Mouse (Mus musculus): Measurements from ENCODE around the gene Dvl1. TPM values are rescaled to one million over a fixed set of nuclear protein-coding genes. Genes with fewer than 3 reads are reported as not detected.

Dvl1 gene
- polyA plus RNA-seq, 1 experiment from 2014 or later: 5.0 TPM

DNA sequence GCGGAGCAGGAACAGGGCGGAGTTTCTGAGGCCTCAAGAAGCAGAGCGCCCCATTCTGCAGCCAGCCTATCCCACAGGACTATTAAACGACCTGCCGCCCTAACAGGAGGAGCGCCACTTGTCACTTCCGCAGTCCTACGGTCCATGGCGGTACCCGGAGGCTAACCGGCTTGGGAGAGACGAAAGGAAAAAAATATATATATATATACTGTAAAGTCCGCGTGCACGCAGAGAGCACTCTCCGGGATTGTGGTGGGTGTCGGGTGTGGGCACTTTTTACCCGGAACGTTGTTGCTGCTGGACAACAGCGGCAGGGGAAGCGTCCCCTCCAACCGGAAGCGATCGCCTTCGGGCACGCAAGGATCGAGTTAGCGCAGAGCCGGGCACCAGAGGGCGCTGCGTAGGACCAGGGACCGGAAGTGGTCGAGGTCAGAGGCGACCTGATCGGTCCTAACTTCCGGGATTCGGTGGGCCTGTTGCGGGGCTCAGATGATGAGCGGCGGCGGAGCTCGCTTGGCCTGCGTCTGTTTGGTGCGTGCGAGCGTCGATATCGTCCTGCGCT, 15.9 kb upstream of the Dvl1 start, which contains the start of gene Aurkaip1:
TSS of gene Aurkaip1 (plus strand) at position 68 of the 562 bp plus-strand sequence.
- H3K4me3 ChIP-seq: peak within 1 kb of the TSS; percentile 70
- H3K36me3 ChIP-seq: peaks cover 51% of the 10 kb centered on the region
- H3K27me3 ChIP-seq (ENCODE audit: low read depth, poor library complexity, severe bottlenecking): no peaks in the 10 kb centered on the region
- H3K4me1 ChIP-seq: peaks cover 27% of the 10 kb centered on the region
- no peaks in the 10 kb centered on the region for H3K9me3 ChIP-seq (replicated peaks)
- under 1% methylated on average over 49 of the region's 49 CpGs for WGBS
- DNase-seq (ENCODE audit: low spot score): peak; percentile 96
- peak within 1 kb of the TSS; percentile 88 for H3K27ac ChIP-seq (replicated peaks)

DNA sequence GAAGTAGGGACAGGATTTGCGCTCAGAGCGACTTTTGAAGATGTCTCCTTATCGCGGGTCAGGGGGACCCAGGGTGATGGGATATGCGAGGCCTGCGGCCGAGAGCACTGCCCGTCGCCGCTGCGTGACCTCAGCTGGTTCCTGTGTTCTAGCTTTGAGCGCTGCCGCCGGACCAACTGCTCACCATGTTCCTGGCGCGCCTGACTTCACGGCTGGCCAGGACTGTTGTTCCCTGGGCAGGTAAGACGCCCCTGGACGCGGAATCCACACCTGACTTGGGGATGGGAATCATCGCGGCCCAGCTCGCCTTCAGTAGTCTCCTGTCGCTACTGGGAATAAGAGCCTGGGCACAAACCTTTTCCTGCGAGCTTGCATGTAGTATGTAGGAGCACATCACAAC, 15.4 kb upstream of the Dvl1 start:
- no peak for DNase-seq (ENCODE audit: low spot score)
- Histone ChIP-seq H3K4me3 (peak overlapping the region; percentile 70), H3K27me3 (ENCODE audit: low read depth, poor library complexity, severe bottlenecking) (no peaks in the 10 kb centered on the region), H3K4me1 (peaks cover 27% of the 10 kb centered on the region), H3K9me3 (replicated peaks) (no peaks in the 10 kb centered on the region), H3K36me3 (peaks cover 46% of the 10 kb centered on the region), H3K27ac (replicated peaks) (peak overlapping the region; percentile 88)
- WGBS: 2% methylated on average over 25 of the region's 25 CpGs

DNA sequence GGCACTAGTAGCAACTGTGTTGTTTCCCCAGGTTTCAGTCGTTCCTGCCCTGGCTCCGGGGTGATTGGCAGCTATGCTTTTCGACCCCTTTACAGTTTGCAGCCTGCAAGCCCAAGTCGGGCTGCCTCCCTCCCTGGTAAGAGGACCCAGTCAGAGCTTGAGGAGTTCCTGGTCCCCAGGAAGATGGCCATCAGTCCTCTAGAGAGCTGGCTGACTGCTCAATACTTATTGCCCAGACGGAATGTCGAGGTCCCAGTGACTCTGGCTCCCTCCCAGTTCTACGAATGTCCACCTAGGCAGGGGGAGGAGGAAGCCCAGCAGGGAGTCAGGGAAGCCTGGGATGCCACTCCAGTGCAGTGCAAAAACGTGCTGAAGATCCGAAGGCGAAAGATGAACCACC, 14.9 kb upstream of the Dvl1 start:
- H3K9me3 ChIP-seq (replicated peaks): no peaks in the 10 kb centered on the region
- H3K36me3 ChIP-seq: peaks cover 41% of the 10 kb centered on the region
- H3K27me3 ChIP-seq (ENCODE audit: low read depth, poor library complexity, severe bottlenecking): no peaks in the 10 kb centered on the region
- peak overlapping the region; percentile 70 for H3K4me3 ChIP-seq
- peaks cover 27% of the 10 kb centered on the region for H3K4me1 ChIP-seq
- H3K27ac ChIP-seq (replicated peaks): peak overlapping the region; percentile 88
- 55% methylated on average over 10 of the region's 10 CpGs for WGBS
- DNase-seq (ENCODE audit: low spot score): no peak

DNA sequence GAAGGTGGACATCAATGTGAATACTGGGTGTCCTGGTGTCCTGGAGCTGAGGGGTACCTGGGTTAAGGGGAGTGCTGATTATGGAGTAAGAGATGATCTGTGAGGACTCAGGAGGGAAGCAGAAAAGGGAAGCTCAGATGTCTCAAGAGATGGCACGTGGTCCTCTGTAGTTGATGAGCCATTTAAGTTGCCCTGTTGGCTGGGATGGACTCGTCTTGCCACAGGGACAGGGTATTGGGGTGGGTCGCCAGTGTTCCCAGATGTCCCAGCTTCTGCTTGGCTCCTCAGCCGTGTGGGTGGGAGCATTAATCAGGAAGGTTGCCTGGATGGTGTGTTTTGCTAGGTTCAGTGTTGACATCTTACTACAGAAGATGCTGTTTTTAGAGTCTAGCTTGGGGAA, 14.0 kb upstream of the Dvl1 start:
- no peak for DNase-seq (ENCODE audit: low spot score)
- H3K36me3 ChIP-seq: peaks cover 32% of the 10 kb centered on the region
- peaks cover 27% of the 10 kb centered on the region for H3K4me1 ChIP-seq
- H3K9me3 ChIP-seq (replicated peaks): no peaks in the 10 kb centered on the region
- peak overlapping the region; percentile 22 for H3K4me3 ChIP-seq
- H3K27me3 ChIP-seq (ENCODE audit: low read depth, poor library complexity, severe bottlenecking): no peaks in the 10 kb centered on the region
- 91% methylated on average over 4 of the region's 4 CpGs for WGBS
- no peak overlapping the region for H3K27ac ChIP-seq (replicated peaks)

DNA sequence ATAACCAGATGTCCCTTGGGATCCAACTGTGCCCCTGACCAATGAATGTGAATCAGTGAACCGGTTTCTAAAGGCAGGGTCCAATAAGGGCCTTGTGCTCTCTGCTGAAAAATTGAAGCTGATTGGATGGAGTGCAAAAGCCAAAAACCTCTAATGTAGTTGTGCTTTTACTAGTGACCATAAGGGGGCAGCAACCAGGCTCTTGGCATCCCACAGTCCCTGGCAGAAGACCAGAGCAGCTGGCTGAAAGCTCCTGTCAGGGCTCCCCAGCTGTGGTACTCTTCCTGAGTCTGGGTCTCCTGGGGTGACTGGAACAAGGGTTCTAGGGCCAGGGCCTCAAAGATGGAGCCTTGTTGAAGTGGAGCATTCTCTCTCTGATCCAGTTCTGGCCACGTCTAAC, 13.4 kb upstream of the Dvl1 start:
- no peaks in the 10 kb centered on the region for H3K27me3 ChIP-seq (ENCODE audit: low read depth, poor library complexity, severe bottlenecking)
- no peaks in the 10 kb centered on the region for H3K9me3 ChIP-seq (replicated peaks)
- H3K4me1 ChIP-seq: peaks cover 32% of the 10 kb centered on the region
- DNase-seq (ENCODE audit: low spot score): peak; percentile 75
- 41% methylated on average over 2 of the region's 2 CpGs for WGBS
- peaks cover 28% of the 10 kb centered on the region for H3K36me3 ChIP-seq
- peak overlapping the region; percentile 22; the same call in 1 of the 2 replicates for H3K4me3 ChIP-seq
- no peak overlapping the region; the same call in 1 of the 2 replicates for H3K27ac ChIP-seq (replicated peaks)

DNA sequence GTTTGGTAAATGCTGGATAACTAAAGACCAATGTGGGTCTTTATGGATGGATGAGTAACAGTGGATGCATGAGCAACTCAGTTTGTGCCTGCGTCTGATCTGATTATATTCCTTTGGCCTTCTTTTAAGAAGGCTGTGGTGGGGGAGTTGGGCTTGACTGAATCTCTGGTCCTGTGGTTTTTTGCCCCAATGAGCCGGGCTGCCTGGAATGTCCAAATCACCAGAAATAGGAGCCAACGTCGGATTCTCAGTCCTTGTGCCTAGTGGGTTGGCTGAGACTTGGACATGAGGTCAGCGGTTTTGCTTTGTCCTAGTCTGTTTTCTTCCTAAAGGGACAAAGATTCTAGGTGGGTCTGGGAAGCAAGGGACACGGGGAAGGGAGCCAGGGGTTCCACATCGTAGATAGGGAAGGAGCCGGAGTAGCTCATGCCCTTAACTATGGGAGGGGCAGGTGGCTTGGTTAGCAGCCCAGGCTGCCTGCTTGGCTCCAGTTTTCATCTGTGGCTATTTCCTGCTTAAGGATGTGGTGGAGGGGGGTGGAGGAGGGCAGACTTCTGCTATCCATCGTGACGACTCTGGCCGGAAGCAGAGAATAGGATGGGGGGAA, 9.7 kb upstream of the Dvl1 start:
- Histone ChIP-seq H3K9me3 (replicated peaks) (no peaks in the 10 kb centered on the region), H3K27me3 (ENCODE audit: low read depth, poor library complexity, severe bottlenecking) (peaks cover 24% of the 10 kb centered on the region), H3K4me3 (no peak overlapping the region), H3K27ac (replicated peaks) (no peak overlapping the region), H3K4me1 (peaks cover 51% of the 10 kb centered on the region), H3K36me3 (peaks cover 31% of the 10 kb centered on the region)
- no peak for DNase-seq (ENCODE audit: low spot score)
- 87% methylated on average over 11 of the region's 11 CpGs for WGBS

DNA sequence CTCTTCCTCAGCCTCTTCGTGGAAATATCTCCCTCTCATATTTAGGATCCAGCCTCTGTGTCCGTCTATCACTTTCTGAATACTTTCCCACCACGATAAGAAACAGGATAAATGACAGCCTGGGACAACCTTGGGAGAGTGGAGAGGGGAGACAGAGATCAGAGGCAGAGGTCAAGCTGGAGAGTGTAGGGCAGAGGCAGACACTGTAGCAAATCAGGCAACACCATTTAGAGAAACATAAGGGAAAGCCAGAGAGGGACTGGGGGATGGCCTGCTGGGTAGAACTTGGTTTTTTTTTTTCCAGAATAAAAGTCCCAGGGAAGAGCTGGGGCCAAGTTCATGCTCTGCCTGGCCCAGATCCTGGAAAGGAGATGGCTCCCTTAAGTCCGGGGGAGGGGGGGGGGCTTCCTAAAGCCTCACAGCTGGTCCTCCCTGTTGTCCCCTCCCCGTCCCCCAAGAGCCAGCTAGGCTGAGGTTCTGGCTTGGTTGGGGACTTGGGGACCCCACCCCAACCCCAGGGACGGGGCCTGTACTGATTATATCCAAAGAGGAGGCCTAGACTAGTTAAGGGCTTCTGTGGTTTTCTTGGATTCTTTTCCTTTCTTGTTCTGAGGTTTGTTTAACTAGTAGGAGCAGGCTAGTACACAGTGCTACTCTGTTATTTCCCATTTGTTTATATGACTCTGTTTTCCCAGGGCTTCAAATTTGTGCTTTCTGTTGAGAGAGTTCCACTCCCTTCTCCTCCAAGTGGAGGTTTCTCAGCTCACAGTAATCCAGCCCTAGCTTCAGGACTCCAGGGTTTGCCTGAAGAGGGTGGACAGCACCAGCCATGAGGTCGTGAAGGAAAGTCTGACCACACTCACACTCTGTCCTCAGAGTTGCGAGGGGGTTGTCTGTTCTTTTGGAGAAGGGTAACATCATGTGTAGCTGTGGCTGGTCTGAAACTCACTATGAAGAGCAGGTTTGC, 8.7 kb upstream of the Dvl1 start:
- no peak for DNase-seq (ENCODE audit: low spot score)
- Histone ChIP-seq H3K27ac (replicated peaks) (peak overlapping the region; percentile 87), H3K36me3 (peaks cover 31% of the 10 kb centered on the region), H3K27me3 (ENCODE audit: low read depth, poor library complexity, severe bottlenecking) (peaks cover 32% of the 10 kb centered on the region), H3K4me3 (peak overlapping the region; percentile 66), H3K9me3 (replicated peaks) (no peaks in the 10 kb centered on the region), H3K4me1 (peaks cover 42% of the 10 kb centered on the region)
- WGBS: 59% methylated on average over 8 of the region's 8 CpGs

DNA sequence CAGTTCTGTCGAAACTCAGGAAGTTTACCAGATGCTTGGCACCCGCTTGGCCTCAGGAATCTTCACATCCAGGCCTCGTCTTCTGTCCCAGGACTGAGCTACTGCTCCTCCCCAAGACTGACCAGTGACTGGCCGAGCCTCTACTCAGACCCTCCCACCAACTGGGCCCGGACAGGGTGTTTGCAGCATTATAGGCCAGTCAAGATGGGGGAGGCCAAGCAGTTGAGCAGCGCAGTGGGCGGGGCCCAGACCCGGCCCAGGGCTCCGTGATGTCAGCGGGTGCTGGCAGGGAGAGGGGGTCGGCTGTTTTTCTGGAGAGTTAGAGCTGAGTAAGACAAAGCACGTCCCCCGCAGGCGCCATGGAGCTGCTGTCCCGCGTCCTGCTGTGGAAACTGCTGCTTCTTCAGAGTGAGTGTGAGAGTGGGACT, 7.7 kb upstream of the Dvl1 start, which contains the start of gene Mxra8:
TSS of gene Mxra8 (plus strand) at position 198 of the 428 bp plus-strand sequence.
- Histone ChIP-seq H3K9me3 (replicated peaks) (no peaks in the 10 kb centered on the region), H3K4me1 (peaks cover 36% of the 10 kb centered on the region), H3K27ac (replicated peaks) (peak within 1 kb of the TSS; percentile 87), H3K36me3 (peaks cover 33% of the 10 kb centered on the region), H3K4me3 (peak within 1 kb of the TSS; percentile 66), H3K27me3 (ENCODE audit: low read depth, poor library complexity, severe bottlenecking) (peaks cover 32% of the 10 kb centered on the region)
- DNase-seq (ENCODE audit: low spot score): peak; percentile 88
- 1% methylated on average over 16 of the region's 16 CpGs for WGBS

DNA sequence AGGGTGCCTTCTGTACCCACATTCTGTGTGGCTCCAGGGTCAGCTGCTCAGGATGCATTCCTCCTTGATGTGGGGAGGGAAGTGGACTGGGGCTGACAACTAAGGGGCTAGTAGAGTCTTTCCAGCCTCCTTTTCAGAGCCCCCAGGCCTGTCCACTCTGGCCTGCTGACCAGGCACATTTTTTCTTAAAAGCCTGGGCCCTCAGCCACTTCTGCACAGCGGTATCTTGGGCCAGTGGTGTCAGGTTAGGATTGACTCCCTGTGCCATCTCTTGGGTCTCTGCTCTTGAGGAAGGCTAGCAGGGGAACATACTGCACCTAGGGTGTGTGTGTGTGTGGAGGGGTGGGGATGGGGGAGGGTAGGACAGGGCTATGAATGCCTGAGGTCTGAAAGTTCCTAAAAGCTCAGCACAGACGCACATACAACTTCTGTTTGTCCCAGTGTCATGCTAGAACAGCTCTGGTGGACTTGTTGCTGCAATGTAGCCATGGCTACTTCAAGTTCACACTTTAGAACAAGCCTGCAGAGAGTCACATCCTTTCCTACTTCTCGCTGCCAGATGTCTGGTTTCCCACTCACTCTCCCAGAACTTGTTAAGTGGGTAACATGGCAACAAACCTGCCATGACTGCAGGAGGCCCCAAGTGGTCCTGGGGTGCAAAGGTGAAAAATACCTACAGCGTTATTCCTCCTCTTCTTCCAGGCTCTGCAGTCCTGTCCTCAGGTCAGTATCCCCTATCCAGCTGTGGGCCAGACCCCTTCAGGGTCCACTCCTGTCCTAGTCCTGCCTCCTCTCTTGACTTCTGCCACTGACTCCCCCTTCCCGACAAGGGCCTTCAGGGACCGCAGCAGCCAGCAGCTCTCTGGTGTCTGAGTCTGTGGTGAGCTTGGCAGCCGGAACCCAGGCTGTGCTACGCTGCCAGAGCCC, 6.9 kb upstream of the Dvl1 start:
- no peak for DNase-seq (ENCODE audit: low spot score)
- Histone ChIP-seq H3K27ac (replicated peaks) (peak overlapping the region; percentile 87), H3K36me3 (peaks cover 30% of the 10 kb centered on the region), H3K4me1 (peaks cover 36% of the 10 kb centered on the region), H3K27me3 (ENCODE audit: low read depth, poor library complexity, severe bottlenecking) (peaks cover 32% of the 10 kb centered on the region), H3K9me3 (replicated peaks) (no peaks in the 10 kb centered on the region), H3K4me3 (peak overlapping the region; percentile 66)
- 11% methylated on average over 8 of the region's 8 CpGs for WGBS

DNA sequence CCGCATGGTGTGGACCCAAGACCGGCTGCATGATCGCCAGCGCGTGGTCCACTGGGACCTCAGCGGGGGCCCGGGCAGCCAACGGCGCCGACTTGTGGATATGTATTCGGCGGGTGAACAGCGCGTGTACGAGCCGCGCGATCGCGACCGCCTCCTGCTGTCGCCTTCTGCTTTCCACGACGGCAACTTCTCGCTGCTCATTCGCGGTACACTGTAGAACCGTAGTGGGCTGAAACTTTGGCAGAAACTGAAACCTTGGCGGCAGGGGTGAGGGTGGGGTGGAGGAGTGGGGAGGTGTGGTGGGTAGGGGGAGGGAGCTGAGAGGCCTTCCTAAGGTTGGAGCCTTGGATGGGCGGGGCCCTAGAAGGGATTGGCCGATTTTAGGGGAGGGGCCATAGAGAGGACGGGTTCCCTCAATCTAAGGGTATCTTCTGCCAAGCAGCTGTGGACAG, 6.2 kb upstream of the Dvl1 start:
- Histone ChIP-seq H3K27ac (replicated peaks) (peak overlapping the region; percentile 87), H3K4me1 (peaks cover 36% of the 10 kb centered on the region), H3K36me3 (peaks cover 28% of the 10 kb centered on the region), H3K4me3 (peak overlapping the region; percentile 66), H3K27me3 (ENCODE audit: low read depth, poor library complexity, severe bottlenecking) (peaks cover 32% of the 10 kb centered on the region), H3K9me3 (replicated peaks) (no peaks in the 10 kb centered on the region)
- DNase-seq (ENCODE audit: low spot score): peak; percentile 44
- 1% methylated on average over 32 of the region's 32 CpGs for WGBS

DNA sequence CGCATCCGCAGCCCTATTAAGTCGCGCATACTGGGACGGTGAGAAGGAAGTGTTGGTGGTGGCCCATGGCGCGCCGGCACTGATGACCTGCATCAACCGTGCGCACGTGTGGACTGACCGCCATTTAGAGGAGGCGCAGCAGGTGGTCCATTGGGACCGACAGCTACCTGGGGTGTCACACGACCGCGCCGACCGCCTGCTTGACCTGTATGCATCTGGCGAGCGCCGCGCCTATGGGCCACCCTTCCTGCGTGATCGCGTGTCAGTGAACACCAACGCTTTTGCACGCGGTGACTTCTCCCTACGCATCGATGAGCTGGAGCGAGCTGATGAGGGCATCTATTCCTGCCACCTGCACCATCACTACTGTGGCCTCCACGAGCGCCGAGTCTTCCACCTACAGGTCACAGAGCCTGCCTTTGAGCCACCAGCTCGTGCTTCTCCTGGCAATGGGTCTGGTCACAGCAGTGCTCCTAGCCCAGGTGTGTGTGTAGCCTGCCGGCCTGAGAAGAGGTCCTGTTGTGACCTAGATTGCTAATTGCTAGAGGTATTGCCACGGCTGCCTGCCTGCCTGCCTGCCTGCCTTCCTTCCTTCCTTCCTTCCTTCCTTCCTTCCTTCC, 5.4 kb upstream of the Dvl1 start:
- Histone ChIP-seq H3K27me3 (ENCODE audit: low read depth, poor library complexity, severe bottlenecking) (peaks cover 36% of the 10 kb centered on the region), H3K9me3 (replicated peaks) (no peaks in the 10 kb centered on the region), H3K4me3 (peak overlapping the region; percentile 66), H3K4me1 (peaks cover 43% of the 10 kb centered on the region), H3K27ac (replicated peaks) (no peak overlapping the region; the same call in 1 of the 2 replicates), H3K36me3 (peaks cover 28% of the 10 kb centered on the region)
- 36% methylated on average over 38 of the region's 38 CpGs for WGBS
- no peak for DNase-seq (ENCODE audit: low spot score)
